13 mouse cellular contexts compared by ENCODE assay signal in genomic region chr17:28100669-28101068, GRCm38 (mm10). TPM values are rescaled to one million over a fixed set of nuclear protein-coding genes. Genes with fewer than 3 reads are reported as not detected.
DNase-seq lines count a peak whose midpoint lies in the region; ATAC-seq and TF ChIP-seq lines count a peak whose summit lies in the region.
"Had no signal": no experiment of that assay in that cellular context is flagged by ENCODE, and none has a peak within 500 bp of the region (broad histone marks: within the 10 kb centered on the region; RNA-seq: fewer than 3 reads in every experiment).

No protein-coding gene starts in this region.

- H3K27me3 ChIP-seq in kidney, embryonic 15.5 days, result peaks cover 5% of the 10 kb centered on the region; the same call in 1 of the 2 replicates
- H3K27me3 ChIP-seq in hindbrain, postnatal 0 days (ENCODE audit: insufficient read depth, low read length), result no peaks in the 10 kb centered on the region
- H3K27me3 ChIP-seq in stomach, postnatal 0 days (ENCODE audit: control insufficient read depth, insufficient read depth, low read length), result no peaks in the 10 kb centered on the region
- H3K27me3 ChIP-seq: liver, embryonic 13.5 days had no signal

- no peak for DNase-seq in kidney, postnatal 36 days
- DNase-seq in thymus, postnatal 4 days, result peak; percentile 30
- no peak for DNase-seq in thymus, adult 18-20 months
- no peak for DNase-seq in hindbrain, postnatal 0 days (ENCODE audit: low spot score)
- DNase-seq in stomach, postnatal 0 days (ENCODE audit: low spot score), result no peak
- no peak for DNase-seq in layer of hippocampus, postnatal 36 days
- DNase-seq in spleen, adult 12 weeks (ENCODE audit: low spot score), result no peak
- DNase-seq: cerebellum, postnatal 10 days; liver, embryonic 13.5 days had no signal

- peaks cover 61% of the 10 kb centered on the region for H3K4me1 ChIP-seq in kidney, embryonic 15.5 days
- H3K4me1 ChIP-seq in hindbrain, postnatal 0 days (ENCODE audit: insufficient read depth, low read length), result no peaks in the 10 kb centered on the region
- no peaks in the 10 kb centered on the region for H3K4me1 ChIP-seq in stomach, postnatal 0 days (replicated peaks; ENCODE audit: control insufficient read depth, insufficient read depth)
- H3K4me1 ChIP-seq: liver, embryonic 13.5 days had no signal

- TF ChIP-seq CTCF in hindbrain, postnatal 0 days (IDR thresholded peaks at IDR 0.05; ENCODE audit: low read depth), result peak; percentile 40; the same call in 1 of the 2 replicates
- TF ChIP-seq CTCF in stomach, postnatal 0 days (IDR thresholded peaks at IDR 0.05; ENCODE audit: low read depth), result peak; percentile 44

- no peak overlapping the region for H3K9ac ChIP-seq in kidney, embryonic 15.5 days
- no peak overlapping the region for H3K9ac ChIP-seq in hindbrain, postnatal 0 days (replicated peaks; ENCODE audit: low read length)
- H3K9ac ChIP-seq in stomach, postnatal 0 days (ENCODE audit: low read length), result no peak overlapping the region
- H3K9ac ChIP-seq: liver, embryonic 13.5 days had no signal

- no peaks in the 10 kb centered on the region for H3K36me3 ChIP-seq in kidney, embryonic 15.5 days
- no peaks in the 10 kb centered on the region for H3K36me3 ChIP-seq in hindbrain, postnatal 0 days (ENCODE audit: insufficient read depth, low read length)
- H3K36me3 ChIP-seq in stomach, postnatal 0 days (ENCODE audit: control insufficient read depth, insufficient read depth, low read length), result no peaks in the 10 kb centered on the region
- H3K36me3 ChIP-seq: embryonic facial prominence, embryonic 10.5 days; G1E; liver, embryonic 13.5 days had no signal

- no peak for ATAC-seq in kidney, embryonic 15.5 days (replicated peaks; ENCODE audit: low FRiP score)
- ATAC-seq in hindbrain, postnatal 0 days, result no peak
- no peak for ATAC-seq in stomach, postnatal 0 days (ENCODE audit: low FRiP score, low TSS enrichment)

- no peak overlapping the region for H3K4me2 ChIP-seq in kidney, embryonic 15.5 days
- H3K4me2 ChIP-seq in hindbrain, postnatal 0 days (ENCODE audit: low read depth, low read length), result no peak overlapping the region
- H3K4me2 ChIP-seq in stomach, postnatal 0 days (replicated peaks; ENCODE audit: low read depth), result no peak overlapping the region
- H3K4me2 ChIP-seq: heart, embryonic 11.5 days; liver, embryonic 13.5 days had no signal

- WGBS in kidney, embryonic 15.5 days, result 88% methylated on average over 1 of the region's 1 CpGs
- WGBS in hindbrain, postnatal 0 days, result 84% methylated on average over 1 of the region's 1 CpGs
- WGBS in stomach, postnatal 0 days, result 92% methylated on average over 1 of the region's 1 CpGs

- no peak overlapping the region for H3K4me3 ChIP-seq in kidney, embryonic 15.5 days (replicated peaks)
- no peak overlapping the region for H3K4me3 ChIP-seq in hindbrain, postnatal 0 days (ENCODE audit: low read length)
- H3K4me3 ChIP-seq in stomach, postnatal 0 days (ENCODE audit: low read depth, low read length), result no peak overlapping the region
- H3K4me3 ChIP-seq: embryonic facial prominence, embryonic 10.5 days; liver, embryonic 13.5 days had no signal

- peak overlapping the region; percentile 89 for H3K27ac ChIP-seq in kidney, embryonic 15.5 days
- no peak overlapping the region for H3K27ac ChIP-seq in hindbrain, postnatal 0 days
- no peak overlapping the region for H3K27ac ChIP-seq in stomach, postnatal 0 days (replicated peaks)
- H3K27ac ChIP-seq: embryonic facial prominence, embryonic 10.5 days; liver, embryonic 13.5 days had no signal

- H3K9me3 ChIP-seq in kidney, embryonic 15.5 days (replicated peaks), result no peaks in the 10 kb centered on the region
- H3K9me3 ChIP-seq in hindbrain, postnatal 0 days (ENCODE audit: low read length), result no peaks in the 10 kb centered on the region
- H3K9me3 ChIP-seq in stomach, postnatal 0 days (ENCODE audit: control insufficient read depth, low read length), result no peaks in the 10 kb centered on the region
- H3K9me3 ChIP-seq: embryonic facial prominence, embryonic 10.5 days; liver, embryonic 13.5 days had no signal

- TF ChIP-seq EP300 in stomach, postnatal 0 days (optimal IDR thresholded peaks at IDR 0.05), result no peak

RNA-seq across cellular contexts. Expression of gene Tcp11, which starts 20.2 kb away (rescaled TPM):
- 5.8 and 6.1 TPM in 2 replicates for polyA plus RNA-seq in kidney, embryonic 15.5 days (2015; fragmentation: Nextera tagmentation; extraction: Ambion mirVana)
- total RNA-seq in hindbrain, postnatal 0 days (2014; rRNA removed), result 2.9 and 3.6 TPM in 2 replicates
- 1.9 and 2.0 TPM in 2 replicates for polyA plus RNA-seq in hindbrain, postnatal 0 days (2015; fragmentation: Nextera tagmentation; extraction: Ambion mirVana)
- polyA plus RNA-seq in stomach, postnatal 0 days (2015; fragmentation: Nextera tagmentation; extraction: Ambion mirVana), result 1.1 and 1.7 TPM in 2 replicates
- 1 to 10 TPM; 1.0 to 1.5 TPM for total RNA-seq in layer of hippocampus, postnatal 36 days (2021)
- total RNA-seq: G1E had no signal
- polyA plus RNA-seq: G1E had no signal

RNA-seq across cellular contexts. Expression of gene Scube3, which starts 41.3 kb away (rescaled TPM):
- polyA plus RNA-seq in kidney, embryonic 15.5 days (2015; fragmentation: Nextera tagmentation; extraction: Ambion mirVana), result 17.7 and 19.2 TPM in 2 replicates
- total RNA-seq in hindbrain, postnatal 0 days (2014; rRNA removed), result 10.7 and 10.9 TPM in 2 replicates
- polyA plus RNA-seq in hindbrain, postnatal 0 days (2015; fragmentation: Nextera tagmentation; extraction: Ambion mirVana), result 2.1 TPM in 2 replicates
- polyA plus RNA-seq in stomach, postnatal 0 days (2015; fragmentation: Nextera tagmentation; extraction: Ambion mirVana), result 0.48 and 0.64 TPM in 2 replicates
- total RNA-seq in layer of hippocampus, postnatal 36 days (2021), result 1 to 10 TPM in 1 of 2 experiments, under 1 TPM in 1; 0.96 to 1.0 TPM
- polyA plus RNA-seq: G1E had no signal
